Mouse (Mus musculus): ENCODE results near the gene Ptgs1. TPM values are rescaled to one million over a fixed set of nuclear protein-coding genes. Genes with fewer than 3 reads are reported as not detected.
A peak's percentile ranks its signal among the peaks of the same experiment; 100 is the strongest.
"Not testable (repeated sequence)": the region's sequence is repeated elsewhere in the genome, so short reads cannot be mapped to it uniquely, and the experiment has no call there.

The Ptgs1 gene
- polyA plus RNA-seq (2014; fragmentation: Nextera tagmentation; extraction: Ambion mirVana): 28.6 and 30.3 TPM in 2 replicates

- Histone ChIP-seq H3K4me2 (peak within 1 kb of the TSS; percentile 78), H3K27me3 (replicated peaks; ENCODE audit: control insufficient read depth, insufficient read depth, low read length) (0 out of 2 replicates have a peak, but pooled peaks cover 3% of the 10 kb centered on the region), H3K36me3 (ENCODE audit: control insufficient read depth, insufficient read depth, low read length) (no peaks in the 10 kb centered on the region), H3K4me3 (ENCODE audit: low read depth, low read length) (peak within 1 kb of the TSS; percentile 46), H3K9ac (ENCODE audit: low read depth, low read length) (peak within 1 kb of the TSS; percentile 57), H3K4me1 (replicated peaks; ENCODE audit: control insufficient read depth, insufficient read depth, low read length) (peaks cover 13% of the 10 kb centered on the region), H3K27ac (ENCODE audit: low read depth, low read length) (peak within 1 kb of the TSS; percentile 70), H3K9me3 (ENCODE audit: control insufficient read depth, low read length) (no peaks in the 10 kb centered on the region)
- peak; percentile 75 for ATAC-seq (replicated peaks; ENCODE audit: low FRiP score)
- under 1% methylated on average over 18 of the region's 18 CpGs for WGBS
- peak; percentile 72 for DNase-seq (ENCODE audit: low spot score)
Observed at GRCm38 (mm10) chr2:36230366-36230765, at the start of gene Ptgs1. Ptgs1 (plus strand) TSS chr2:36230426.

GRCm38 (mm10) chr2:36181587-36182368 is 48.4 kb upstream of the Ptgs1 start:
- H3K9me3 ChIP-seq (ENCODE audit: control insufficient read depth, low read length); DNase-seq (ENCODE audit: low spot score); H3K27me3 ChIP-seq (replicated peaks; ENCODE audit: control insufficient read depth, insufficient read depth, low read length); H3K27ac ChIP-seq (ENCODE audit: low read depth, low read length); H3K4me1 ChIP-seq (replicated peaks; ENCODE audit: control insufficient read depth, insufficient read depth, low read length); H3K36me3 ChIP-seq (ENCODE audit: control insufficient read depth, insufficient read depth, low read length); H3K4me2 ChIP-seq; H3K4me3 ChIP-seq (ENCODE audit: low read depth, low read length); ATAC-seq (replicated peaks; ENCODE audit: low FRiP score); H3K9ac ChIP-seq (ENCODE audit: low read depth, low read length): not testable (repeated sequence)
- 87% methylated on average over 4 of the region's 4 CpGs for WGBS

GRCm38 (mm10) chr2:36183278-36183677 is 46.9 kb upstream of the Ptgs1 start:
- WGBS: 86% methylated on average over 2 of the region's 2 CpGs
- Histone ChIP-seq H3K4me2 (no peak overlapping the region), H3K4me1 (replicated peaks; ENCODE audit: control insufficient read depth, insufficient read depth, low read length) (no peaks in the 10 kb centered on the region), H3K9ac (ENCODE audit: low read depth, low read length) (no peak overlapping the region), H3K27ac (ENCODE audit: low read depth, low read length) (no peak overlapping the region), H3K27me3 (replicated peaks; ENCODE audit: control insufficient read depth, insufficient read depth, low read length) (no peaks in the 10 kb centered on the region), H3K9me3 (ENCODE audit: control insufficient read depth, low read length) (no peaks in the 10 kb centered on the region), H3K36me3 (ENCODE audit: control insufficient read depth, insufficient read depth, low read length) (peaks cover 2% of the 10 kb centered on the region; the same call in 1 of the 2 replicates), H3K4me3 (ENCODE audit: low read depth, low read length) (no peak overlapping the region)
- DNase-seq (ENCODE audit: low spot score) (no peak), ATAC-seq (replicated peaks; ENCODE audit: low FRiP score) (no peak)

- H3K36me3 ChIP-seq (ENCODE audit: control insufficient read depth, insufficient read depth, low read length): 0 out of 2 replicates have a peak, but pooled peaks cover 2% of the 10 kb centered on the region
- H3K4me1 ChIP-seq (replicated peaks; ENCODE audit: control insufficient read depth, insufficient read depth, low read length): no peaks in the 10 kb centered on the region
- no peak for DNase-seq (ENCODE audit: low spot score)
- H3K4me2 ChIP-seq: no peak overlapping the region
- no peak overlapping the region for H3K4me3 ChIP-seq (ENCODE audit: low read depth, low read length)
- no peaks in the 10 kb centered on the region for H3K27me3 ChIP-seq (replicated peaks; ENCODE audit: control insufficient read depth, insufficient read depth, low read length)
- no peak overlapping the region for H3K27ac ChIP-seq (ENCODE audit: low read depth, low read length)
- no peak for ATAC-seq (replicated peaks; ENCODE audit: low FRiP score)
- WGBS: 95% methylated on average over 2 of the region's 2 CpGs
- H3K9me3 ChIP-seq (ENCODE audit: control insufficient read depth, low read length): no peaks in the 10 kb centered on the region
- no peak overlapping the region for H3K9ac ChIP-seq (ENCODE audit: low read depth, low read length)
Observed at GRCm38 (mm10) chr2:36184192-36184591, 46.0 kb upstream of the Ptgs1 start.

GRCm38 (mm10) chr2:36184876-36185275 is 45.4 kb upstream of the Ptgs1 start:
- no peak for ATAC-seq (replicated peaks; ENCODE audit: low FRiP score)
- 85% methylated on average over 6 of the region's 6 CpGs for WGBS
- Histone ChIP-seq H3K27me3 (replicated peaks; ENCODE audit: control insufficient read depth, insufficient read depth, low read length) (no peaks in the 10 kb centered on the region), H3K4me1 (replicated peaks; ENCODE audit: control insufficient read depth, insufficient read depth, low read length) (no peaks in the 10 kb centered on the region), H3K36me3 (ENCODE audit: control insufficient read depth, insufficient read depth, low read length) (0 out of 2 replicates have a peak, but pooled peaks cover 2% of the 10 kb centered on the region), H3K4me3 (ENCODE audit: low read depth, low read length) (no peak overlapping the region), H3K9ac (ENCODE audit: low read depth, low read length) (no peak overlapping the region), H3K27ac (ENCODE audit: low read depth, low read length) (no peak overlapping the region), H3K9me3 (ENCODE audit: control insufficient read depth, low read length) (no peaks in the 10 kb centered on the region), H3K4me2 (no peak overlapping the region)
- no peak for DNase-seq (ENCODE audit: low spot score)

- not testable (repeated sequence) for H3K4me2 ChIP-seq; H3K9me3 ChIP-seq (ENCODE audit: control insufficient read depth, low read length); H3K36me3 ChIP-seq (ENCODE audit: control insufficient read depth, insufficient read depth, low read length); H3K9ac ChIP-seq (ENCODE audit: low read depth, low read length); H3K27ac ChIP-seq (ENCODE audit: low read depth, low read length); ATAC-seq (replicated peaks; ENCODE audit: low FRiP score); H3K27me3 ChIP-seq (replicated peaks; ENCODE audit: control insufficient read depth, insufficient read depth, low read length); H3K4me3 ChIP-seq (ENCODE audit: low read depth, low read length); H3K4me1 ChIP-seq (replicated peaks; ENCODE audit: control insufficient read depth, insufficient read depth, low read length); DNase-seq (ENCODE audit: low spot score)
- WGBS: 76% methylated on average over 6 of the region's 6 CpGs
Observed at GRCm38 (mm10) chr2:36189200-36189599, 41.0 kb upstream of the Ptgs1 start.

GRCm38 (mm10) chr2:36191098-36191941 is 38.9 kb upstream of the Ptgs1 start:
- WGBS: 61% methylated on average over 12 of the region's 12 CpGs
- DNase-seq (ENCODE audit: low spot score) (no peak), ATAC-seq (replicated peaks; ENCODE audit: low FRiP score) (no peak)
- Histone ChIP-seq H3K4me2 (no peak overlapping the region), H3K9me3 (ENCODE audit: control insufficient read depth, low read length) (no peaks in the 10 kb centered on the region), H3K36me3 (ENCODE audit: control insufficient read depth, insufficient read depth, low read length) (no peaks in the 10 kb centered on the region), H3K27ac (ENCODE audit: low read depth, low read length) (no peak overlapping the region), H3K27me3 (replicated peaks; ENCODE audit: control insufficient read depth, insufficient read depth, low read length) (no peaks in the 10 kb centered on the region), H3K4me1 (replicated peaks; ENCODE audit: control insufficient read depth, insufficient read depth, low read length) (peaks cover 4% of the 10 kb centered on the region), H3K9ac (ENCODE audit: low read depth, low read length) (no peak overlapping the region), H3K4me3 (ENCODE audit: low read depth, low read length) (no peak overlapping the region)

GRCm38 (mm10) chr2:36197021-36197420 is 33.2 kb upstream of the Ptgs1 start:
- H3K4me2 ChIP-seq: no peak overlapping the region

More at GRCm38 (mm10) chr2:36197021-36197420, 33.2 kb upstream of the Ptgs1 start:
- Histone ChIP-seq H3K27me3 (replicated peaks; ENCODE audit: control insufficient read depth, insufficient read depth, low read length) (peaks cover 12% of the 10 kb centered on the region), H3K27ac (ENCODE audit: low read depth, low read length) (peak overlapping the region; percentile 91; the same call in 1 of the 2 replicates), H3K4me1 (replicated peaks; ENCODE audit: control insufficient read depth, insufficient read depth, low read length) (peaks cover 31% of the 10 kb centered on the region), H3K9me3 (ENCODE audit: control insufficient read depth, low read length) (no peaks in the 10 kb centered on the region), H3K4me3 (ENCODE audit: low read depth, low read length) (no peak overlapping the region), H3K36me3 (ENCODE audit: control insufficient read depth, insufficient read depth, low read length) (no peaks in the 10 kb centered on the region), H3K9ac (ENCODE audit: low read depth, low read length) (no peak overlapping the region; the same call in 1 of the 2 replicates)
- no peak for DNase-seq (ENCODE audit: low spot score)
- ATAC-seq (replicated peaks; ENCODE audit: low FRiP score): no peak
- 47% methylated on average over 3 of the region's 3 CpGs for WGBS
